Mouse (Mus musculus) lung, postnatal 36 days (tissue): Measurements from ENCODE around the gene Kif18b.

Source experiments
- DNase-seq: peaks from one replicate; pipeline ENCODE4 v3.0.0; 2022; ENCODE audit warnings: mixed read lengths

Gene Kif18b

GRCm38 (mm10) chr11:102880585-102881313, 44.2 kb downstream of the Kif18b start, which contains the start of the genes Eftud2 and Ccdc103:
TSS of gene Eftud2 (minus strand) at chr11:102880985.
TSS of gene Ccdc103 (plus strand) at chr11:102881204.
- DNase-seq: peak; percentile 97

GRCm38 (mm10) chr11:102879558-102879957, 45.4 kb downstream of the Kif18b start:
- DNase-seq: no peak

- no peak for DNase-seq
Measured at GRCm38 (mm10) chr11:102874801-102875334, 50.1 kb downstream of the Kif18b start.

GRCm38 (mm10) chr11:102864272-102864671, 60.7 kb downstream of the Kif18b start:
- peak; percentile 90 for DNase-seq

GRCm38 (mm10) chr11:102859933-102860332, 65.0 kb downstream of the Kif18b start:
- DNase-seq: no peak

GRCm38 (mm10) chr11:102858951-102859350, 66.0 kb downstream of the Kif18b start:
- no peak for DNase-seq

- no peak for DNase-seq
Measured at GRCm38 (mm10) chr11:102855941-102856340, 69.0 kb downstream of the Kif18b start.
